Mouse (Mus musculus): Measurements from ENCODE around the gene Mindy4. TPM values are rescaled to one million over a fixed set of nuclear protein-coding genes. Genes with fewer than 3 reads are reported as not detected.

The Mindy4 gene
- polyA plus RNA-seq, 1 experiment from 2014 or later, result 13.9 TPM

GRCm38 (mm10) chr6:55338934-55339825 lies 136.0 kb downstream of the Mindy4 start:
- no peak overlapping the region for H3K27ac ChIP-seq
- H3K27me3 ChIP-seq, result no peaks in the 10 kb centered on the region
- H3K9ac ChIP-seq, result no peak overlapping the region
- 75% methylated on average over 9 of the region's 9 CpGs for WGBS
- H3K4me1 ChIP-seq, result peaks cover 9% of the 10 kb centered on the region
- H3K4me2 ChIP-seq (replicated peaks), result no peak overlapping the region
- ATAC-seq (ENCODE audit: low FRiP score), result no peak
- H3K36me3 ChIP-seq, result no peaks in the 10 kb centered on the region
- H3K4me3 ChIP-seq, result no peak overlapping the region
- H3K9me3 ChIP-seq (replicated peaks), result no peaks in the 10 kb centered on the region

- 33% methylated on average over 5 of the region's 5 CpGs for WGBS
- H3K4me3 ChIP-seq, result no peak overlapping the region
- H3K9me3 ChIP-seq (replicated peaks), result no peaks in the 10 kb centered on the region
- no peaks in the 10 kb centered on the region for H3K4me1 ChIP-seq
- H3K27ac ChIP-seq, result no peak overlapping the region
- H3K36me3 ChIP-seq, result no peaks in the 10 kb centered on the region
- no peak overlapping the region for H3K4me2 ChIP-seq (replicated peaks)
- H3K27me3 ChIP-seq, result no peaks in the 10 kb centered on the region
- ATAC-seq (ENCODE audit: low FRiP score), result no peak
- no peak overlapping the region for H3K9ac ChIP-seq
Observed at GRCm38 (mm10) chr6:55341688-55342087, 138.5 kb downstream of the Mindy4 start.

GRCm38 (mm10) chr6:55342328-55342727 lies 139.1 kb downstream of the Mindy4 start:
- Histone ChIP-seq H3K27ac (no peak overlapping the region), H3K27me3 (no peaks in the 10 kb centered on the region), H3K4me3 (no peak overlapping the region), H3K36me3 (no peaks in the 10 kb centered on the region), H3K9ac (no peak overlapping the region), H3K9me3 (replicated peaks) (no peaks in the 10 kb centered on the region), H3K4me1 (no peaks in the 10 kb centered on the region), H3K4me2 (replicated peaks) (no peak overlapping the region)
- 80% methylated on average over 9 of the region's 9 CpGs for WGBS
- no peak for ATAC-seq (ENCODE audit: low FRiP score)

GRCm38 (mm10) chr6:55343446-55343845 lies 140.3 kb downstream of the Mindy4 start:
- H3K9ac ChIP-seq, result no peak overlapping the region
- WGBS, result 88% methylated on average over 10 of the region's 10 CpGs
- no peaks in the 10 kb centered on the region for H3K36me3 ChIP-seq
- no peaks in the 10 kb centered on the region for H3K4me1 ChIP-seq
- H3K9me3 ChIP-seq (replicated peaks), result no peaks in the 10 kb centered on the region
- H3K27me3 ChIP-seq, result no peaks in the 10 kb centered on the region
- H3K4me3 ChIP-seq, result no peak overlapping the region
- no peak overlapping the region for H3K27ac ChIP-seq
- no peak for ATAC-seq (ENCODE audit: low FRiP score)
- H3K4me2 ChIP-seq (replicated peaks), result no peak overlapping the region

GRCm38 (mm10) chr6:55344291-55345016 lies 141.3 kb downstream of the Mindy4 start:
- Histone ChIP-seq H3K36me3 (no peaks in the 10 kb centered on the region), H3K4me2 (replicated peaks) (no peak overlapping the region), H3K4me1 (no peaks in the 10 kb centered on the region), H3K27ac (no peak overlapping the region), H3K9ac (no peak overlapping the region), H3K4me3 (no peak overlapping the region), H3K9me3 (replicated peaks) (0 out of 2 replicates have a peak, but pooled peaks cover 2% of the 10 kb centered on the region), H3K27me3 (no peaks in the 10 kb centered on the region)
- no peak for ATAC-seq (ENCODE audit: low FRiP score)
- 90% methylated on average over 9 of the region's 9 CpGs for WGBS

GRCm38 (mm10) chr6:55345264-55345663 lies 142.1 kb downstream of the Mindy4 start:
- H3K4me2 ChIP-seq (replicated peaks), result no peak overlapping the region
- H3K27me3 ChIP-seq, result no peaks in the 10 kb centered on the region
- no peak overlapping the region for H3K4me3 ChIP-seq
- H3K4me1 ChIP-seq, result no peaks in the 10 kb centered on the region
- 0 out of 2 replicates have a peak, but pooled peaks cover 9% of the 10 kb centered on the region for H3K9me3 ChIP-seq (replicated peaks)
- H3K9ac ChIP-seq, result no peak overlapping the region
- WGBS, result 91% methylated on average over 10 of the region's 10 CpGs
- no peak for ATAC-seq (ENCODE audit: low FRiP score)
- no peaks in the 10 kb centered on the region for H3K36me3 ChIP-seq
- no peak overlapping the region for H3K27ac ChIP-seq

- ATAC-seq (ENCODE audit: low FRiP score), result no peak
- H3K27ac ChIP-seq, result no peak overlapping the region
- 0 out of 2 replicates have a peak, but pooled peaks cover 9% of the 10 kb centered on the region for H3K9me3 ChIP-seq (replicated peaks)
- H3K36me3 ChIP-seq, result no peaks in the 10 kb centered on the region
- H3K4me3 ChIP-seq, result no peak overlapping the region
- WGBS, result 90% methylated on average over 7 of the region's 7 CpGs
- no peak overlapping the region for H3K9ac ChIP-seq
- no peaks in the 10 kb centered on the region for H3K4me1 ChIP-seq
- H3K4me2 ChIP-seq (replicated peaks), result no peak overlapping the region
- no peaks in the 10 kb centered on the region for H3K27me3 ChIP-seq
Observed at GRCm38 (mm10) chr6:55346491-55346890, 143.3 kb downstream of the Mindy4 start.

- no peaks in the 10 kb centered on the region for H3K4me1 ChIP-seq
- H3K9me3 ChIP-seq (replicated peaks), result 0 out of 2 replicates have a peak, but pooled peaks cover 9% of the 10 kb centered on the region
- 90% methylated on average over 5 of the region's 5 CpGs for WGBS
- H3K4me3 ChIP-seq, result no peak overlapping the region
- H3K9ac ChIP-seq, result no peak overlapping the region
- no peaks in the 10 kb centered on the region for H3K27me3 ChIP-seq
- no peaks in the 10 kb centered on the region for H3K36me3 ChIP-seq
- H3K27ac ChIP-seq, result no peak overlapping the region
- ATAC-seq (ENCODE audit: low FRiP score), result no peak
- H3K4me2 ChIP-seq (replicated peaks), result no peak overlapping the region
Observed at GRCm38 (mm10) chr6:55347711-55348571, 144.8 kb downstream of the Mindy4 start.

- Histone ChIP-seq H3K27me3 (no peaks in the 10 kb centered on the region), H3K4me3 (no peak overlapping the region), H3K9ac (no peak overlapping the region), H3K4me2 (replicated peaks) (no peak overlapping the region), H3K36me3 (no peaks in the 10 kb centered on the region), H3K27ac (no peak overlapping the region), H3K9me3 (replicated peaks) (0 out of 2 replicates have a peak, but pooled peaks cover 9% of the 10 kb centered on the region), H3K4me1 (no peaks in the 10 kb centered on the region)
- WGBS, result 86% methylated on average over 4 of the region's 4 CpGs
- ATAC-seq (ENCODE audit: low FRiP score), result no peak
Observed at GRCm38 (mm10) chr6:55349231-55349630, 146.0 kb downstream of the Mindy4 start.

GRCm38 (mm10) chr6:55350383-55350952 lies 147.3 kb downstream of the Mindy4 start:
- no peaks in the 10 kb centered on the region for H3K36me3 ChIP-seq
- H3K9me3 ChIP-seq (replicated peaks), result 0 out of 2 replicates have a peak, but pooled peaks cover 9% of the 10 kb centered on the region
- H3K4me2 ChIP-seq (replicated peaks), result no peak overlapping the region
- no peak overlapping the region for H3K9ac ChIP-seq
- H3K4me1 ChIP-seq, result no peaks in the 10 kb centered on the region
- H3K27ac ChIP-seq, result no peak overlapping the region
- H3K4me3 ChIP-seq, result no peak overlapping the region
- 93% methylated on average over 6 of the region's 6 CpGs for WGBS
- ATAC-seq (ENCODE audit: low FRiP score), result no peak
- H3K27me3 ChIP-seq, result no peaks in the 10 kb centered on the region

- no peak overlapping the region for H3K4me2 ChIP-seq (replicated peaks)
- 0 out of 2 replicates have a peak, but pooled peaks cover 9% of the 10 kb centered on the region for H3K9me3 ChIP-seq (replicated peaks)
- ATAC-seq (ENCODE audit: low FRiP score), result no peak
- no peaks in the 10 kb centered on the region for H3K4me1 ChIP-seq
- H3K36me3 ChIP-seq, result no peaks in the 10 kb centered on the region
- WGBS, result 69% methylated on average over 7 of the region's 7 CpGs
- H3K9ac ChIP-seq, result no peak overlapping the region
- H3K27me3 ChIP-seq, result no peaks in the 10 kb centered on the region
- no peak overlapping the region for H3K27ac ChIP-seq
- no peak overlapping the region for H3K4me3 ChIP-seq
Observed at GRCm38 (mm10) chr6:55351712-55352111, 148.5 kb downstream of the Mindy4 start.

All from hindbrain, embryonic 12.5 days (tissue).